20 mouse cellular contexts compared by ENCODE assay signal in genomic region chr16:85067254-85067893, GRCm38 (mm10).
DNase-seq lines count a peak whose midpoint lies in the region; ATAC-seq and TF ChIP-seq lines count a peak whose summit lies in the region.
"Had no signal": no experiment of that assay in that cellular context is flagged by ENCODE, and none has a peak within 500 bp of the region (broad histone marks: within the 10 kb centered on the region; RNA-seq: fewer than 3 reads in every experiment).

No protein-coding gene starts in this region.

- H3K4me3 ChIP-seq in lung, postnatal 0 days (ENCODE audit: low read depth, low read length) = no peak overlapping the region
- no peak overlapping the region for H3K4me3 ChIP-seq in lung, adult 2 months (replicated peaks; ENCODE audit: extremely low read depth, low read depth, low read length)
- H3K4me3 ChIP-seq: erythroblast, embryonic 14.5 days; forebrain, embryonic 15.5 days; hindbrain, embryonic 13.5 days; kidney, embryonic 15.5 days; lung, embryonic 15.5 days; neural tube, embryonic 12.5 days; stomach, embryonic 15.5 days had no signal

- DNase-seq in cerebellum, adult 11 months = peak; percentile 44
- DNase-seq in cerebellum, postnatal 10 days = no peak
- DNase-seq in heart, postnatal 10 days = peak; percentile 28 to 39
- no peak for DNase-seq in heart, postnatal 36 days
- peak; percentile 42 for DNase-seq in lung, postnatal 0 days (ENCODE audit: low spot score)
- no peak for DNase-seq in lung, adult 2 months
- DNase-seq in cerebellum, postnatal 36 days = peak; percentile 59 to 62
- no peak for DNase-seq in left cerebral cortex, postnatal 25 days (ENCODE audit: low spot score in 2 of 2)
- DNase-seq: adrenal gland, adult 2 months; left cerebral cortex, postnatal 4 days; thymus, adult 2 months had no signal

- TF ChIP-seq EP300 in lung, postnatal 0 days (IDR thresholded peaks at IDR 0.05) = no peak

- no peaks in the 10 kb centered on the region for H3K27me3 ChIP-seq in lung, postnatal 0 days (replicated peaks; ENCODE audit: insufficient read depth, low read length)
- H3K27me3 ChIP-seq: CH12.LX; forebrain, embryonic 15.5 days; hindbrain, embryonic 13.5 days; kidney, embryonic 15.5 days; lung, embryonic 15.5 days; neural tube, embryonic 12.5 days; stomach, embryonic 15.5 days had no signal

- peak; percentile 56; the same call in 1 of the 2 replicates for ATAC-seq in lung, postnatal 0 days
- ATAC-seq: forebrain, embryonic 15.5 days had no signal

- H3K27ac ChIP-seq in lung, postnatal 0 days (ENCODE audit: low read length) = no peak overlapping the region
- H3K27ac ChIP-seq: forebrain, embryonic 15.5 days; kidney, embryonic 15.5 days; lung, embryonic 15.5 days; neural tube, embryonic 12.5 days; stomach, embryonic 15.5 days had no signal

- WGBS in lung, postnatal 0 days = 55% methylated on average over 13 of the region's 13 CpGs
- 63% methylated on average over 13 of the region's 13 CpGs for WGBS in lung, adult 2 months

- H3K9ac ChIP-seq in lung, postnatal 0 days (replicated peaks; ENCODE audit: low read depth) = no peak overlapping the region
- H3K9ac ChIP-seq: forebrain, embryonic 15.5 days; hindbrain, embryonic 13.5 days; kidney, embryonic 15.5 days; lung, embryonic 15.5 days; neural tube, embryonic 12.5 days; stomach, embryonic 15.5 days had no signal

- no peaks in the 10 kb centered on the region for H3K9me3 ChIP-seq in lung, postnatal 0 days (ENCODE audit: low read length)
- H3K9me3 ChIP-seq: forebrain, embryonic 15.5 days; hindbrain, embryonic 13.5 days; kidney, embryonic 15.5 days; lung, embryonic 15.5 days; neural tube, embryonic 12.5 days; stomach, embryonic 15.5 days had no signal

- TF ChIP-seq CTCF in lung, postnatal 0 days (IDR thresholded peaks at IDR 0.05) = no peak
- no peak for TF ChIP-seq CTCF in lung, adult 2 months (IDR thresholded peaks at IDR 0.05; ENCODE audit: insufficient read depth, low read length)

- no peak for TF ChIP-seq POLR2A in lung, adult 2 months (IDR thresholded peaks at IDR 0.05; ENCODE audit: borderline replicate concordance, extremely low read depth, low read depth, low read length)

- H3K4me1 ChIP-seq in lung, postnatal 0 days (ENCODE audit: insufficient read depth, low read depth, low read length) = peaks cover 4% of the 10 kb centered on the region; the same call in 1 of the 2 replicates
- H3K4me1 ChIP-seq in lung, adult 2 months (ENCODE audit: control insufficient read depth, insufficient read depth, low read length) = peaks cover 5% of the 10 kb centered on the region
- H3K4me1 ChIP-seq: forebrain, embryonic 15.5 days; stomach, embryonic 15.5 days had no signal

- no peaks in the 10 kb centered on the region for H3K36me3 ChIP-seq in lung, postnatal 0 days (ENCODE audit: insufficient read depth, low read length)
- H3K36me3 ChIP-seq: stomach, embryonic 15.5 days had no signal

- no peak overlapping the region for H3K4me2 ChIP-seq in lung, postnatal 0 days (replicated peaks; ENCODE audit: low read depth, low read length)
- H3K4me2 ChIP-seq: forebrain, embryonic 15.5 days; hindbrain, embryonic 13.5 days; kidney, embryonic 15.5 days; lung, embryonic 15.5 days; midbrain, embryonic 11.5 days; neural tube, embryonic 12.5 days; stomach, embryonic 15.5 days had no signal

- intact Hi-C loops in heart, postnatal 10 days (cut with DNase I) = no loop called here
- intact Hi-C loops in heart, postnatal 36 days (cut with DNase I) = no loop called here
- intact Hi-C loops in left cerebral cortex, postnatal 25 days (cut with DNase I) = no loop called here

Comparison
In these comparisons a context has a peak if more than half of its experiments do, and no peak if none do; other contexts are left out.
1. DNase-seq: peak in cerebellum, adult 11 months (single experiment), heart, postnatal 10 days (2 of 2), lung, postnatal 0 days (single experiment) and cerebellum, postnatal 36 days (2 of 2); none in cerebellum, postnatal 10 days (0 of 2), heart, postnatal 36 days (0 of 2), lung, adult 2 months (single experiment) and left cerebral cortex, postnatal 25 days (0 of 2).